11 mouse cellular contexts compared by ENCODE assay signal in the genomic region with DNA sequence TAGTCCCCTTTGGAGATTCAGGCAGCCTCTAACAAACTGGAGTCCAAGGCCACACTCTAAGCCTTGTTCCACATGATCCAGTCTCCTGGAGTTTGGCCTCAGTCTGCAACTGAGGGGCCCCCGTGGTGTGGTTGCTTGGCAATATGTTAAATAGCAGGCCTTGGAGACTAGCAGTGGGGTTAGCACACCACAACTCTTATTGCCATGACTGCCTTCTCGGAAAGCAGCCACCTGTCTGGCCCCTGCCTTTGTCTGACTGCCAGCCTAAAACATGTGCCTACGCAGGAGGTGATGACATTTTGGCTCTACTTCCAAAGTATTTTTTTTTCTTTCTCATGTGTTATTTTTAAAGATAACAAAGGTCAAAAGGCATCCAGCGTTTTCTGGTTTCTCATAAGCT. TPM values are rescaled to one million over a fixed set of nuclear protein-coding genes. Genes with fewer than 3 reads are reported as not detected.
DNase-seq lines count a peak whose midpoint lies in the region; ATAC-seq and TF ChIP-seq lines count a peak whose summit lies in the region.
"Had no signal": no experiment of that assay in that cellular context is flagged by ENCODE, and none has a peak within 500 bp of the region (broad histone marks: within the 10 kb centered on the region; RNA-seq: fewer than 3 reads in every experiment).

No protein-coding gene starts in this region.

- H3K9me3 ChIP-seq in hindbrain, embryonic 10.5 days = no peaks in the 10 kb centered on the region
- no peaks in the 10 kb centered on the region for H3K9me3 ChIP-seq in hindbrain, embryonic 12.5 days (replicated peaks)
- no peaks in the 10 kb centered on the region for H3K9me3 ChIP-seq in hindbrain, embryonic 13.5 days
- H3K9me3 ChIP-seq: midbrain, embryonic 12.5 days had no signal

- TF ChIP-seq CTCF in brain, embryonic 14.5 days (IDR thresholded peaks at IDR 0.05; ENCODE audit: borderline replicate concordance, extremely low read depth, insufficient read depth, insufficient read length) = no peak

- intact Hi-C loops in left cerebral cortex, postnatal 36 days (cut with DNase I) = no loop called here

- peak; percentile 28 for DNase-seq in hindbrain, embryonic 10.5 days (ENCODE audit: low spot score)
- DNase-seq in brain, embryonic 14.5 days (ENCODE audit: low read depth) = peak; percentile 43
- peak; percentile 19 for DNase-seq in layer of hippocampus, adult 9-11 months
- no peak for DNase-seq in lung, postnatal 25 days (ENCODE audit: low spot score)
- no peak for DNase-seq in lung, postnatal 4 days
- DNase-seq in left cerebral cortex, postnatal 36 days (ENCODE audit: low spot score in 2 of 2) = no peak
- DNase-seq: thymus, postnatal 4 days had no signal

- H3K9ac ChIP-seq in hindbrain, embryonic 12.5 days = no peak overlapping the region
- H3K9ac ChIP-seq in hindbrain, embryonic 13.5 days = no peak overlapping the region
- H3K9ac ChIP-seq: midbrain, embryonic 12.5 days had no signal

- H3K36me3 ChIP-seq in hindbrain, embryonic 10.5 days = no peaks in the 10 kb centered on the region
- no peaks in the 10 kb centered on the region for H3K36me3 ChIP-seq in hindbrain, embryonic 12.5 days
- no peaks in the 10 kb centered on the region for H3K36me3 ChIP-seq in hindbrain, embryonic 13.5 days
- H3K36me3 ChIP-seq: midbrain, embryonic 12.5 days had no signal

- no peak for ATAC-seq in hindbrain, embryonic 12.5 days (ENCODE audit: low FRiP score)
- ATAC-seq in hindbrain, embryonic 13.5 days (ENCODE audit: low FRiP score) = 0 out of 2 replicates have a peak, but pooled peaks have one; percentile 52

- no peak overlapping the region for H3K27ac ChIP-seq in hindbrain, embryonic 10.5 days
- no peak overlapping the region for H3K27ac ChIP-seq in hindbrain, embryonic 12.5 days
- no peak overlapping the region for H3K27ac ChIP-seq in hindbrain, embryonic 13.5 days
- H3K27ac ChIP-seq: midbrain, embryonic 12.5 days had no signal

- no peak overlapping the region for H3K4me3 ChIP-seq in hindbrain, embryonic 10.5 days
- H3K4me3 ChIP-seq in hindbrain, embryonic 12.5 days = no peak overlapping the region
- H3K4me3 ChIP-seq in hindbrain, embryonic 13.5 days = no peak overlapping the region
- H3K4me3 ChIP-seq: midbrain, embryonic 12.5 days had no signal

- H3K4me2 ChIP-seq in hindbrain, embryonic 12.5 days (replicated peaks) = no peak overlapping the region
- H3K4me2 ChIP-seq in hindbrain, embryonic 13.5 days = no peak overlapping the region
- H3K4me2 ChIP-seq: midbrain, embryonic 12.5 days had no signal

- 46% methylated on average over 4 of the region's 4 CpGs for WGBS in hindbrain, embryonic 10.5 days
- WGBS in hindbrain, embryonic 12.5 days = 40% methylated on average over 4 of the region's 4 CpGs
- WGBS in hindbrain, embryonic 13.5 days = 45% methylated on average over 4 of the region's 4 CpGs

- H3K4me1 ChIP-seq in hindbrain, embryonic 10.5 days (replicated peaks) = peaks cover 12% of the 10 kb centered on the region; the same call in 1 of the 2 replicates
- no peaks in the 10 kb centered on the region for H3K4me1 ChIP-seq in hindbrain, embryonic 12.5 days
- H3K4me1 ChIP-seq in hindbrain, embryonic 13.5 days (replicated peaks) = no peaks in the 10 kb centered on the region
- H3K4me1 ChIP-seq: midbrain, embryonic 12.5 days had no signal

- H3K27me3 ChIP-seq in hindbrain, embryonic 10.5 days (ENCODE audit: insufficient read depth, poor library complexity, severe bottlenecking) = peaks cover 62% of the 10 kb centered on the region
- peaks cover 12% of the 10 kb centered on the region; the same call in 1 of the 2 replicates for H3K27me3 ChIP-seq in hindbrain, embryonic 12.5 days
- H3K27me3 ChIP-seq in hindbrain, embryonic 13.5 days = peaks cover 16% of the 10 kb centered on the region; the same call in 1 of the 2 replicates

- no peak for TF ChIP-seq POLR2A in brain, embryonic 14.5 days (IDR thresholded peaks at IDR 0.05; ENCODE audit: borderline replicate concordance, extremely low read depth, insufficient read depth, insufficient read length, poor library complexity, severe bottlenecking)

RNA-seq across cellular contexts. Expression of gene Cldn2, which starts 7.5 kb away (rescaled TPM):
- polyA plus RNA-seq in hindbrain, embryonic 10.5 days (2016; fragmentation: Nextera tagmentation; extraction: Ambion mirVana) = 0.44 and 0.68 TPM in 2 replicates
- 0.53 and 0.68 TPM in 2 replicates for polyA plus RNA-seq in hindbrain, embryonic 12.5 days (2016; fragmentation: Nextera tagmentation; extraction: Ambion mirVana)
- polyA plus RNA-seq in brain, embryonic 14.5 days (2012; rRNA removed) = 0.28 and 0.94 TPM in 2 replicates
- 0.91 and 1.3 TPM in 2 replicates for polyA plus RNA-seq in hindbrain, embryonic 13.5 days (2015; fragmentation: Nextera tagmentation; extraction: Ambion mirVana)
- under 1 TPM; 0.54 to 0.66 TPM for total RNA-seq in left cerebral cortex, postnatal 36 days (2021)
- polyA plus RNA-seq: embryonic facial prominence, embryonic 11.5 days had no signal

RNA-seq across cellular contexts. Expression of gene Ripply1, which starts 25.9 kb away (rescaled TPM):
- polyA plus RNA-seq in hindbrain, embryonic 10.5 days (2016; fragmentation: Nextera tagmentation; extraction: Ambion mirVana) = 0.26 and 0.41 TPM in 2 replicates
- not detected in 2 replicates for polyA plus RNA-seq in hindbrain, embryonic 12.5 days (2016; fragmentation: Nextera tagmentation; extraction: Ambion mirVana)
- 0.30 and 0.36 TPM in 2 replicates for polyA plus RNA-seq in brain, embryonic 14.5 days (2012; rRNA removed)
- polyA plus RNA-seq in hindbrain, embryonic 13.5 days (2015; fragmentation: Nextera tagmentation; extraction: Ambion mirVana) = 0.25 TPM in 1 of 2 replicates, not detected in the other
- not detected for total RNA-seq in left cerebral cortex, postnatal 36 days (2021)
- polyA plus RNA-seq: embryonic facial prominence, embryonic 11.5 days had no signal

Comparison
In these comparisons a context has a peak if more than half of its experiments do, and no peak if none do; other contexts are left out.
1. DNase-seq: peak in hindbrain, embryonic 10.5 days (single experiment), brain, embryonic 14.5 days (single experiment) and layer of hippocampus, adult 9-11 months (single experiment); none in lung, postnatal 25 days (single experiment), lung, postnatal 4 days (0 of 2) and left cerebral cortex, postnatal 36 days (0 of 2).